Mouse (Mus musculus): Measurements from ENCODE around the gene Mad2l1.

Gene Mad2l1

GRCm38 (mm10) chr6:66535028-66535862 lies at the start of gene Mad2l1:
Gene Mad2l1, plus strand, starts transcription at chr6:66535390.
- peak; percentile 99 for DNase-seq

- no peak for DNase-seq
These were observed 41.5 kb upstream of the Mad2l1 start for GRCm38 (mm10) chr6:66493685-66494084.

GRCm38 (mm10) chr6:66516368-66516767 lies 18.8 kb upstream of the Mad2l1 start:
- DNase-seq: no peak

DNA sequence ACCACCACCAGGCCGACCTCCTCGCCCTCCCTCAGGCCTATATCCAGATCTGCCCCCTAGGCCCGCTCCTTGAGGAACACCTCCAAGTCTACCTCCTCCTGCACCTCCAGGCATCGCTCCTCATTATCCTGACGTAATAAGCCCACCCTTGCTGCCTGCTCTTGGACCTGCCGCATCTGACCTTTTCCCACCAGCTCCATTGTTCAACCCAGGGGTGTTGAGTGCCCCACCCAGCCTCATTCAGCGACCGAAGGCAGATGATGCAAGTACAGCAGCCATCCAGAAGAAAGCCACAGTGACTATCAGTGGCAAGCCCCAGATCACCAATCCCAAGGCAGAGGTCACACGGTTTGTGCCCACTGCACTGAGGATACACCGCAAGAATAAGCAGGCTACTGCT lies 6.8 kb upstream of the Mad2l1 start:
- no peak for DNase-seq

DNA sequence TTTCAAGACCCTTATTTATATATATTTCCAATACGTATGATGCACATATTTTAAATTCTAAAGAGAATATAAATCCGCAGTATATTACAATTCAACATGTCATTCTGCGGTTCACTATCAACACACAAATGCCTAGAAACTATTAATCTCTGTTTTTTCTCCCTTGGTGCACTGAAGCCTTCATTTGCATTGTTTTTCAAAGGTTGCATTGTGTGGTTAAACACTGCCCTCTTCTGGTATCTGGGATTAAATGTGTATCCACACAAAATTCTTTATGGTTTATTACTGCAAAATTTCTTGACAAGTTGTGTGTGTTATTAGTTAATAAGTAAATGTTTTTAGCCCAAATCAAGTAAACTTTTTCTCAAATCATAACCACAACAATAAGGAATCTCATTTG lies 1.9 kb upstream of the Mad2l1 start:
- no peak for DNase-seq

- no peak for DNase-seq
These were observed 736 bp upstream of the Mad2l1 start for GRCm38 (mm10) chr6:66534366-66534941.

GRCm38 (mm10) chr6:66535966-66536365 lies 776 bp downstream of the Mad2l1 start:
- DNase-seq: no peak

DNA sequence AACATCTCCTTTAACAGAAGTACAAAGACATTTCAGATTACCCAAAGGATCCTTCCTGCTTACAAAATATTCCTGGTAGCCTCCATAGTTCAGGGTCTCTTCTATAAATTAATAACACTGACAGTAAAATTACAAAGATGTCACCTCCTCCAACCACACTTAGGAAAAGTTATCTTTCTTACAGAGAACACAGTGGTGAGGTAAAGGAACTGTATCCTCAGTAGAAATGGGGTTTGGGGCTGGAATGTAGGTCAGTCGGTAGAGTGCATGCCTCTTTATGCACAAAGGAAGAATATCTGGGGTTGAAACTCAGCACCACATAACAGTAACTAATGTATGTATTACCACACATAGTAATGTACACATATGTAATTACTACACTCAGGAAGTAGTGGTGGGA lies 24.8 kb downstream of the Mad2l1 start, which contains the start of gene Vmn1r32:
TSS of gene Vmn1r32 (minus strand) at position 101 of the 400 bp plus-strand sequence.
- DNase-seq: no peak

GRCm38 (mm10) chr6:66595804-66596203 lies 60.6 kb downstream of the Mad2l1 start:
- no peak for DNase-seq
